Mouse (Mus musculus): ENCODE results near the gene Slc25a51. TPM values are rescaled to one million over a fixed set of nuclear protein-coding genes. Genes with fewer than 3 reads are reported as not detected.

Gene Slc25a51
- total RNA-seq (2023), result 10 to 100 TPM; 78.8 to 79.4 TPM

DNA sequence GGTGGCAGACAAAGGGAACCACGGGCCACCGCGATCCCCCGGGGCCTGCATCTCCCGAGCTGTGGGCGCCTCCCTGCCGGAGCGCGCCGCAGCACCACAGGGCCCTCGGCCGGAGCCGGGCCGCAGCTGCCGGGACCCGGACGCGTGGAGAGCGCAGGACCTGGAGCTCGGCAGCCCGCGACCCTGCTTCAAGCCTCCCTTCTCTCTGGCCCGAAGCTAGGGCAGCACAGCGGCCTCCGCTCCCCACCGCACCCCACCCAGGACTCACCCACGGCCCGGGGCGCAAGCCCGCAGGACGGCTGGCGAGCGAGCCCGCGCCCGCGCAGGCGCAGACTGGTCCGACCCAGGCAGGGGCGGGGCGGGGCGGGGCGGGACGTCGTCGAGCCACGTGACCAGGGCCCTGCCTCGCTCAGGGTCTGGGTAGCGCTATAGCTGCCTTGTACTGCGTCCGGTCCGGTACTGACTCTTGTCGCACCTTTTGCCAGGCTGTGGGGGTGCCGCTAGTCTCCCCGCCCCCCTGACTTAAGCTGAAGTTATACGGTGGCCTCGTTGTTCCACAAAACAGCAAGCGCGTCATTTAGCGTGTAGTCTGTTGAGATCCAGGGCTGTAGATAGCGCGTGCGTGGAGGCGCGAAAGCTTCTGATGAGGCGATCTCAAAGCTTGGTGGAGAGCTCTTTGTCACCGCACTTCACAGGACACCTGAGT lies at the start of gene Slc25a51:
TSS of gene Slc25a51 (minus strand) at position 340 of the 706 bp plus-strand sequence.

Other genes starting within 250 kb of the Slc25a51 start
- under 1 TPM; 0.12 to 0.17 TPM for gene Frmpd1, start 223.9 kb downstream of the Slc25a51 start, total RNA-seq (2023)
- gene Trmt10b, start 111.6 kb downstream of the Slc25a51 start, total RNA-seq (2023), result 10 to 100 TPM; 14.0 to 16.2 TPM
- 10 to 100 TPM; 22.2 to 24.6 TPM for gene Dcaf10, start 66.7 kb downstream of the Slc25a51 start, total RNA-seq (2023)
- 10 to 100 TPM; 43.8 to 44.7 TPM for gene Exosc3, start 66.0 kb downstream of the Slc25a51 start, total RNA-seq (2023)
- 1 to 10 TPM; 1.9 TPM for gene Shb, start 123.7 kb upstream of the Slc25a51 start, total RNA-seq (2023)

All from T-cell, adult 66 days (primary cell).